15 mouse cellular contexts compared by ENCODE assay signal in the genomic region with DNA sequence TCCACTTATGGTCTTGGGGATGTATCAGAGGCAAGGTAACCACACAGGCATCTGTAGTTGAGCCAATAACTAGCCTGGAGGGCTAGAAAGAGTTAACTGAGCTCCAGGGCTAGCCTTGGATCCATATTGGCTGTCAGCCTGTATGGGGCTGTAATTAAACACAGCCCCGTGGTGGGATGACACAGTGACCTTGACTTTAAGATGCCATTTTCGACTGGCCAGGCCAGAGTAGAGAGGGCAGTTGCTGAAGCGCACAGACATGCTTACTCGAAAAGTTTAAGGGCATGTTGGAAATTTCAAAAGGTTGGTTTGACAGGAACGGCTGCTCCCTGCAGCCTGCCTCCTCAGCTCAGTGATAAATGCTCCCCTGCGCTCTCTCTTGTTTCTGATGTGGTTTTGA. TPM values are rescaled to one million over a fixed set of nuclear protein-coding genes. Genes with fewer than 3 reads are reported as not detected.
A peak's percentile ranks its signal among the peaks of the same experiment; 100 is the strongest.
DNase-seq lines count a peak whose midpoint lies in the region; ATAC-seq lines count a peak whose summit lies in the region.
"Had no signal": no experiment of that assay in that cellular context is flagged by ENCODE, and none has a peak within 500 bp of the region (broad histone marks: within the 10 kb centered on the region; RNA-seq: fewer than 3 reads in every experiment).

No protein-coding gene starts in this region.

- H3K27ac ChIP-seq in hindbrain, embryonic 15.5 days (replicated peaks), result peak overlapping the region; percentile 78
- no peak overlapping the region for H3K27ac ChIP-seq in hindbrain, embryonic 10.5 days
- H3K27ac ChIP-seq in forebrain, embryonic 14.5 days (ENCODE audit: low read depth, low read length), result peak overlapping the region; percentile 79
- H3K27ac ChIP-seq in neural tube, embryonic 14.5 days (ENCODE audit: low read depth, low read length), result peak overlapping the region; percentile 79; the same call in 1 of the 2 replicates

- peak overlapping the region; percentile 3 for H3K4me3 ChIP-seq in hindbrain, embryonic 15.5 days
- no peak overlapping the region for H3K4me3 ChIP-seq in hindbrain, embryonic 10.5 days
- peak overlapping the region; percentile 9; the same call in 1 of the 2 replicates for H3K4me3 ChIP-seq in forebrain, embryonic 14.5 days (ENCODE audit: low read depth, low read length)
- H3K4me3 ChIP-seq in neural tube, embryonic 14.5 days (ENCODE audit: low read depth, low read length), result peak overlapping the region; percentile 23; the same call in 1 of the 2 replicates

- WGBS in hindbrain, embryonic 15.5 days, result 48% methylated on average over 6 of the region's 6 CpGs
- WGBS in hindbrain, embryonic 10.5 days, result 56% methylated on average over 6 of the region's 6 CpGs
- 45% methylated on average over 6 of the region's 6 CpGs for WGBS in forebrain, embryonic 14.5 days
- WGBS in neural tube, embryonic 14.5 days, result 41% methylated on average over 6 of the region's 6 CpGs

- no peak for ATAC-seq in hindbrain, embryonic 15.5 days (ENCODE audit: low FRiP score, low read depth)
- ATAC-seq in forebrain, embryonic 14.5 days, result no peak
- ATAC-seq in neural tube, embryonic 14.5 days (ENCODE audit: low read depth), result no peak

- no peak for DNase-seq in hindbrain, embryonic 10.5 days (ENCODE audit: low spot score)
- peak; percentile 44 to 59 for DNase-seq in adrenal gland, postnatal 36 days
- no peak for DNase-seq in forebrain, embryonic 14.5 days (ENCODE audit: low spot score)
- no peak for DNase-seq in cerebellum, postnatal 25 days
- no peak for DNase-seq in ovary, postnatal 10 days (ENCODE audit: low spot score)
- DNase-seq: cerebellum, adult 11 months; kidney, postnatal 10 days; lung, embryonic 14.5 days; right cerebral cortex, postnatal 25 days had no signal

- peak overlapping the region; percentile 93 for H3K4me2 ChIP-seq in hindbrain, embryonic 15.5 days
- H3K4me2 ChIP-seq in forebrain, embryonic 14.5 days (ENCODE audit: low read length), result peak overlapping the region; percentile 98
- H3K4me2 ChIP-seq in neural tube, embryonic 14.5 days (ENCODE audit: low read depth, low read length), result peak overlapping the region; percentile 80
- H3K4me2 ChIP-seq: lung, embryonic 14.5 days had no signal

- H3K36me3 ChIP-seq in hindbrain, embryonic 15.5 days, result peaks cover 13% of the 10 kb centered on the region
- H3K36me3 ChIP-seq in hindbrain, embryonic 10.5 days, result peaks cover 45% of the 10 kb centered on the region
- H3K36me3 ChIP-seq in forebrain, embryonic 14.5 days (ENCODE audit: control insufficient read depth, insufficient read depth, low read length), result peaks cover 51% of the 10 kb centered on the region
- peaks cover 22% of the 10 kb centered on the region for H3K36me3 ChIP-seq in neural tube, embryonic 14.5 days (ENCODE audit: control insufficient read depth, insufficient read depth, low read length)

- no peaks in the 10 kb centered on the region for H3K9me3 ChIP-seq in hindbrain, embryonic 15.5 days
- no peaks in the 10 kb centered on the region for H3K9me3 ChIP-seq in hindbrain, embryonic 10.5 days
- no peaks in the 10 kb centered on the region for H3K9me3 ChIP-seq in forebrain, embryonic 14.5 days (replicated peaks; ENCODE audit: control insufficient read depth, low read length)
- no peaks in the 10 kb centered on the region for H3K9me3 ChIP-seq in neural tube, embryonic 14.5 days (ENCODE audit: control insufficient read depth, low read length)

- peaks cover 68% of the 10 kb centered on the region for H3K4me1 ChIP-seq in hindbrain, embryonic 15.5 days (replicated peaks)
- peaks cover 36% of the 10 kb centered on the region for H3K4me1 ChIP-seq in hindbrain, embryonic 10.5 days (replicated peaks)
- H3K4me1 ChIP-seq in forebrain, embryonic 14.5 days (ENCODE audit: control insufficient read depth, insufficient read depth, low read length), result peaks cover 57% of the 10 kb centered on the region
- H3K4me1 ChIP-seq in neural tube, embryonic 14.5 days (ENCODE audit: control insufficient read depth, insufficient read depth, low read length), result peaks cover 52% of the 10 kb centered on the region

- no peaks in the 10 kb centered on the region for H3K27me3 ChIP-seq in hindbrain, embryonic 15.5 days
- peaks cover 49% of the 10 kb centered on the region for H3K27me3 ChIP-seq in hindbrain, embryonic 10.5 days (ENCODE audit: insufficient read depth, poor library complexity, severe bottlenecking)
- H3K27me3 ChIP-seq in forebrain, embryonic 14.5 days (replicated peaks; ENCODE audit: control insufficient read depth, insufficient read depth, low read length), result no peaks in the 10 kb centered on the region
- no peaks in the 10 kb centered on the region for H3K27me3 ChIP-seq in neural tube, embryonic 14.5 days (ENCODE audit: control insufficient read depth, insufficient read depth, low read length)

- H3K9ac ChIP-seq in hindbrain, embryonic 15.5 days, result peak overlapping the region; percentile 17
- H3K9ac ChIP-seq in forebrain, embryonic 14.5 days (ENCODE audit: low read length), result peak overlapping the region; percentile 69
- H3K9ac ChIP-seq in neural tube, embryonic 14.5 days (replicated peaks; ENCODE audit: low read depth, low read length), result peak overlapping the region; percentile 50
- H3K9ac ChIP-seq: lung, embryonic 14.5 days had no signal

RNA-seq across cellular contexts. Expression of a gene that starts 8.1 kb away (rescaled TPM):
- polyA plus RNA-seq in hindbrain, embryonic 15.5 days (2015; fragmentation: Nextera tagmentation; extraction: Ambion mirVana), result 93.1 and 116 TPM in 2 replicates
- 20.7 and 54.9 TPM in 2 replicates for polyA plus RNA-seq in hindbrain, embryonic 10.5 days (2016; fragmentation: Nextera tagmentation; extraction: Ambion mirVana)
- total RNA-seq in adrenal gland, postnatal 36 days (2021), result 1 to 10 TPM; 4.9 to 5.4 TPM
- polyA plus RNA-seq in forebrain, embryonic 14.5 days (2014; fragmentation: Nextera tagmentation; extraction: Ambion mirVana), result 148 and 174 TPM in 2 replicates
- polyA plus RNA-seq in neural tube, embryonic 14.5 days (2014; fragmentation: Nextera tagmentation; extraction: Ambion mirVana), result 143 and 145 TPM in 2 replicates

RNA-seq across cellular contexts. Expression of a gene that starts 11.1 kb away (rescaled TPM):
- not detected in 2 replicates for polyA plus RNA-seq in hindbrain, embryonic 15.5 days (2015; fragmentation: Nextera tagmentation; extraction: Ambion mirVana)
- not detected in 2 replicates for polyA plus RNA-seq in hindbrain, embryonic 10.5 days (2016; fragmentation: Nextera tagmentation; extraction: Ambion mirVana)
- not detected for total RNA-seq in adrenal gland, postnatal 36 days (2021)
- polyA plus RNA-seq in forebrain, embryonic 14.5 days (2014; fragmentation: Nextera tagmentation; extraction: Ambion mirVana), result 0.32 and 0.41 TPM in 2 replicates
- not detected in 2 replicates for polyA plus RNA-seq in neural tube, embryonic 14.5 days (2014; fragmentation: Nextera tagmentation; extraction: Ambion mirVana)
- total RNA-seq: gastrocnemius, adult 18-20 months; heart, postnatal 25 days; monocyte, adult 5-6 weeks had no signal
- polyA plus RNA-seq: embryonic facial prominence, embryonic 11.5 days; lung, embryonic 14.5 days had no signal

Comparison
In these comparisons a context has a peak if more than half of its experiments do, and no peak if none do; other contexts are left out.
1. H3K9ac ChIP-seq: peak in every context shown above with its lines; median percentile 69 in forebrain, embryonic 14.5 days; 50 in neural tube, embryonic 14.5 days; 17 in hindbrain, embryonic 15.5 days.
2. DNase-seq: peak in adrenal gland, postnatal 36 days (2 of 2); none in hindbrain, embryonic 10.5 days (single experiment), forebrain, embryonic 14.5 days (single experiment), cerebellum, postnatal 25 days (0 of 2) and ovary, postnatal 10 days (single experiment).
3. Peak in every context shown above with its lines, with median percentiles within 50 percentile points of each other: H3K4me2 ChIP-seq.